Mouse (Mus musculus) cerebellum, postnatal 10 days (tissue): ENCODE measurements at regions not wholly inside any gene's neighbourhood (a gene's known extent, or its start where the extent isn't known, plus 50 kb on each side); places are given as distances from the start of the nearest gene placed in this dataset.

ENCODE experiments used
- DNase-seq, 2 experiments: peaks; one replicate each; pipeline ENCODE4 v3.0.0; 2021; ENCODE audit warnings: mixed read lengths in 2 of 2

GRCm38 (mm10) chr13:6465911-6466419, 82.0 kb upstream of the Pitrm1 start:
- DNase-seq, result no peak

GRCm38 (mm10) chr13:6469446-6470227, 78.3 kb upstream of the Pitrm1 start:
- DNase-seq, result peak; percentile 82

- DNase-seq, result no peak
Measured at GRCm38 (mm10) chr13:6470286-6471103, 77.5 kb upstream of the Pitrm1 start.

- DNase-seq, result peak; percentile 86 to 92
Measured at GRCm38 (mm10) chr13:6471643-6472042, 76.3 kb upstream of the Pitrm1 start.

GRCm38 (mm10) chr13:6473401-6474190, 74.4 kb upstream of the Pitrm1 start:
- DNase-seq, result peak; percentile 55 to 73

- no peak for DNase-seq
Measured at GRCm38 (mm10) chr13:6479667-6480066, 68.3 kb upstream of the Pitrm1 start.

- DNase-seq, result no peak
Measured at GRCm38 (mm10) chr13:6484418-6484817, 63.5 kb upstream of the Pitrm1 start.

GRCm38 (mm10) chr13:6487837-6488236, 60.1 kb upstream of the Pitrm1 start:
- no peak for DNase-seq

GRCm38 (mm10) chr13:6492916-6493619, 54.9 kb upstream of the Pitrm1 start:
- DNase-seq, result no peak
